Mouse (Mus musculus): ENCODE results near the gene Cnot11. TPM values are rescaled to one million over a fixed set of nuclear protein-coding genes. Genes with fewer than 3 reads are reported as not detected.

The Cnot11 gene
- total and polyA plus RNA-seq, 3 experiments = 41.2 to 117 (median 44.8) TPM

DNA sequence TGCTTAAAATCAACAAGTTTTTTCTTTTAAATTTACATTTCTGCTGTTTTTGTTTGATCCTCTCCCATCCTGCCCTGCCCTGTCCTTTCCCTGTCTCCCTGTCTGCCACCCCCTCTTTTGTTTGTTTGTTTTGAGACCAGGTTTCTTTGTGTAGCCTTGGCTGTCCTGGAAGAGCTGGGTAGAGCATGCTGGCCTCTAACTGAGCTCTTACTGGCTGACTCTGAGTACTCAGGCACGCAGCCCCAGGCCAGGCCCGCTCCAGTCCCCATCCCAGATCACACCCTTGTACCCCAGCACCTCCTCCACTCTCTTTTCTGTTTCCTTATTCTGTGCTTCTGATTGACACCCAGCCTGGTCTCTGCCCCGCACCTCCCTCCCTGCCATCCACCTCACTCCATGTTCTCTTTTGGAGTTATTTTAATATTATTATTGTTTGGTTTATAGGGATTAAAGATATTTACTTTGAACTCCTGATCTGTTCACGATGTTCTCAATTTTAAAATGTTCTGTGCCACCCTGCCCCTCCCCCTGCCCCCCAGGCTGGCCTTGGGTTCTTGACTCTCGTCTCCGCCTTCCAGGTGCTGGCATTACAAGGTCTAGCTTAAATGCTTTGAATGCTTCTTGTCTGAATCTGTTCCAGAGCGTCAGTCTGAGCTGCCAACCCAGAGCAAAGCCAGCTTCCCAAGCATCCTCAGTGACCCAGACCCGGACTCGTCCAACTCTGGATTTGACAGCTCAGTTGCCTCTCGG is 3.0 kb downstream of the Cnot11 start:
- DNase-seq (ENCODE audit: low spot score) = no peak
- Histone ChIP-seq H3K4me1 (ENCODE audit: insufficient read depth, low read depth, low read length) (peaks cover 33% of the 10 kb centered on the region), H3K27me3 (ENCODE audit: insufficient read depth, low read length) (no peaks in the 10 kb centered on the region), H3K9me3 (replicated peaks) (peaks cover 13% of the 10 kb centered on the region), H3K36me3 (replicated peaks) (peaks cover 53% of the 10 kb centered on the region), H3K4me3 (ENCODE audit: low read depth, low read length) (peak overlapping the region; percentile 33; the same call in 1 of the 2 replicates)
- TF ChIP-seq GATA1 (IDR thresholded peaks at IDR 0.05; ENCODE audit: borderline replicate concordance, low read length) = no peak
- no peak for TF ChIP-seq GATA2 (IDR thresholded peaks at IDR 0.05; ENCODE audit: borderline replicate concordance, low read depth, low read length)
- no peak for TF ChIP-seq TAL1 (conservative IDR thresholded peaks at IDR 0.05; ENCODE audit: low read depth, low read length)
- TF ChIP-seq POLR2AphosphoS5 (IDR thresholded peaks at IDR 0.05; ENCODE audit: insufficient replicate concordance, low read depth, low read length) = no peak
- no peak for TF ChIP-seq CTCF (IDR thresholded peaks at IDR 0.05; ENCODE audit: low read depth, low read length)
- no peak for ATAC-seq (ENCODE audit: extremely low read depth, insufficient number of reproducible peaks, low FRiP score, poor library complexity, severe bottlenecking)

- H3K4me1 ChIP-seq (ENCODE audit: insufficient read depth, low read depth, low read length) = peaks cover 18% of the 10 kb centered on the region
- H3K4me3 ChIP-seq (ENCODE audit: low read depth, low read length) = no peak overlapping the region
- ATAC-seq (ENCODE audit: extremely low read depth, insufficient number of reproducible peaks, low FRiP score, poor library complexity, severe bottlenecking) (no peak), DNase-seq (ENCODE audit: low spot score) (no peak)
- peaks cover 13% of the 10 kb centered on the region for H3K9me3 ChIP-seq (replicated peaks)
- no peak for TF ChIP-seq POLR2AphosphoS5 (IDR thresholded peaks at IDR 0.05; ENCODE audit: insufficient replicate concordance, low read depth, low read length)
- no peak for TF ChIP-seq GATA1 (IDR thresholded peaks at IDR 0.05; ENCODE audit: borderline replicate concordance, low read length)
- TF ChIP-seq TAL1 (conservative IDR thresholded peaks at IDR 0.05; ENCODE audit: low read depth, low read length) = no peak
- TF ChIP-seq GATA2 (IDR thresholded peaks at IDR 0.05; ENCODE audit: borderline replicate concordance, low read depth, low read length) = no peak
- TF ChIP-seq CTCF (IDR thresholded peaks at IDR 0.05; ENCODE audit: low read depth, low read length) = 0 out of 2 replicates have a peak, but pooled peaks have one; percentile 11
- H3K36me3 ChIP-seq (replicated peaks) = peaks cover 79% of the 10 kb centered on the region
- H3K27me3 ChIP-seq (ENCODE audit: insufficient read depth, low read length) = no peaks in the 10 kb centered on the region
Observed at GRCm38 (mm10) chr1:39540592-39540991, 5.8 kb downstream of the Cnot11 start.

GRCm38 (mm10) chr1:39545589-39545988 is 10.8 kb downstream of the Cnot11 start:
- DNase-seq (ENCODE audit: low spot score) (no peak), ATAC-seq (ENCODE audit: extremely low read depth, insufficient number of reproducible peaks, low FRiP score, poor library complexity, severe bottlenecking) (no peak)
- Histone ChIP-seq H3K4me3 (ENCODE audit: low read depth, low read length) (no peak overlapping the region), H3K9me3 (replicated peaks) (peaks cover 4% of the 10 kb centered on the region), H3K4me1 (ENCODE audit: insufficient read depth, low read depth, low read length) (peaks cover 4% of the 10 kb centered on the region), H3K36me3 (replicated peaks) (peaks cover 88% of the 10 kb centered on the region), H3K27me3 (ENCODE audit: insufficient read depth, low read length) (no peaks in the 10 kb centered on the region)
- no peak for TF ChIP-seq POLR2AphosphoS5 (IDR thresholded peaks at IDR 0.05; ENCODE audit: insufficient replicate concordance, low read depth, low read length)
- no peak for TF ChIP-seq GATA1 (IDR thresholded peaks at IDR 0.05; ENCODE audit: borderline replicate concordance, low read length)
- TF ChIP-seq CTCF (IDR thresholded peaks at IDR 0.05; ENCODE audit: low read depth, low read length) = no peak
- no peak for TF ChIP-seq GATA2 (IDR thresholded peaks at IDR 0.05; ENCODE audit: borderline replicate concordance, low read depth, low read length)
- TF ChIP-seq TAL1 (conservative IDR thresholded peaks at IDR 0.05; ENCODE audit: low read depth, low read length) = no peak

- Histone ChIP-seq H3K36me3 (replicated peaks) (peaks cover 86% of the 10 kb centered on the region), H3K27me3 (ENCODE audit: insufficient read depth, low read length) (no peaks in the 10 kb centered on the region)
Observed at GRCm38 (mm10) chr1:39546160-39546866, 11.5 kb downstream of the Cnot11 start.

DNA sequence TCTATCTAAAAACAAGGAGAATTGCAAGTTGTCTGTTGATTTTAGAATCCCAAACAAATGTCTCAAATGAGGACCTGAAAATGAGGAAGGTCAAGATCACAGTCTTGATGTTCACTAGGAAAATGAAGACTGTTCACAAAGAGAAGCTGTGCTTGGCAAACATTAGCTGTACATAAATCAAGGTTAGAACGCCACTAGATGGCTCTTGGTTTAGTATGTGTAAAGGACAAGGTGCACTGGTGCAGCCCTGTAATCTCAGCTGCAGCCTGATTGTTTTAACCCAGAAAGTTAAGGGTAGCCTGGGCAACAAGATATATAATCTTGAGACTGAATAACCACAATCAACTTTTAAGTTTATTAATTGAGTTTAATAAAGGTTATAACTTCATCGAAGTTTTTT is 12.4 kb downstream of the Cnot11 start:
- no peaks in the 10 kb centered on the region for H3K27me3 ChIP-seq (ENCODE audit: insufficient read depth, low read length)
- no peak for ATAC-seq (ENCODE audit: extremely low read depth, insufficient number of reproducible peaks, low FRiP score, poor library complexity, severe bottlenecking)
- no peak for TF ChIP-seq CTCF (IDR thresholded peaks at IDR 0.05; ENCODE audit: low read depth, low read length)
- TF ChIP-seq GATA2 (IDR thresholded peaks at IDR 0.05; ENCODE audit: borderline replicate concordance, low read depth, low read length) = no peak
- no peak for TF ChIP-seq TAL1 (conservative IDR thresholded peaks at IDR 0.05; ENCODE audit: low read depth, low read length)
- no peak for TF ChIP-seq POLR2AphosphoS5 (IDR thresholded peaks at IDR 0.05; ENCODE audit: insufficient replicate concordance, low read depth, low read length)
- TF ChIP-seq GATA1 (IDR thresholded peaks at IDR 0.05; ENCODE audit: borderline replicate concordance, low read length) = no peak
- H3K9me3 ChIP-seq (replicated peaks) = no peaks in the 10 kb centered on the region
- no peak overlapping the region for H3K4me3 ChIP-seq (ENCODE audit: low read depth, low read length)
- DNase-seq (ENCODE audit: low spot score) = no peak
- peaks cover 87% of the 10 kb centered on the region for H3K36me3 ChIP-seq (replicated peaks)
- H3K4me1 ChIP-seq (ENCODE audit: insufficient read depth, low read depth, low read length) = peaks cover 4% of the 10 kb centered on the region

More at GRCm38 (mm10) chr1:39546160-39546866, 11.5 kb downstream of the Cnot11 start:
- DNase-seq (ENCODE audit: low spot score) (no peak), ATAC-seq (ENCODE audit: extremely low read depth, insufficient number of reproducible peaks, low FRiP score, poor library complexity, severe bottlenecking) (no peak)
- peaks cover 4% of the 10 kb centered on the region for H3K4me1 ChIP-seq (ENCODE audit: insufficient read depth, low read depth, low read length)
- TF ChIP-seq CTCF (IDR thresholded peaks at IDR 0.05; ENCODE audit: low read depth, low read length) (no peak), GATA2 (IDR thresholded peaks at IDR 0.05; ENCODE audit: borderline replicate concordance, low read depth, low read length) (no peak), GATA1 (IDR thresholded peaks at IDR 0.05; ENCODE audit: borderline replicate concordance, low read length) (no peak), POLR2AphosphoS5 (IDR thresholded peaks at IDR 0.05; ENCODE audit: insufficient replicate concordance, low read depth, low read length) (no peak), TAL1 (conservative IDR thresholded peaks at IDR 0.05; ENCODE audit: low read depth, low read length) (no peak)
- H3K4me3 ChIP-seq (ENCODE audit: low read depth, low read length) = no peak overlapping the region
- H3K9me3 ChIP-seq (replicated peaks) = no peaks in the 10 kb centered on the region

GRCm38 (mm10) chr1:39549831-39550230 is 15.0 kb downstream of the Cnot11 start:
- Histone ChIP-seq H3K9me3 (replicated peaks) (no peaks in the 10 kb centered on the region), H3K27me3 (ENCODE audit: insufficient read depth, low read length) (no peaks in the 10 kb centered on the region), H3K4me3 (ENCODE audit: low read depth, low read length) (no peak overlapping the region), H3K36me3 (replicated peaks) (peaks cover 87% of the 10 kb centered on the region), H3K4me1 (ENCODE audit: insufficient read depth, low read depth, low read length) (peaks cover 4% of the 10 kb centered on the region)
- TF ChIP-seq TAL1 (conservative IDR thresholded peaks at IDR 0.05; ENCODE audit: low read depth, low read length) = no peak
- TF ChIP-seq POLR2AphosphoS5 (IDR thresholded peaks at IDR 0.05; ENCODE audit: insufficient replicate concordance, low read depth, low read length) = no peak
- no peak for TF ChIP-seq CTCF (IDR thresholded peaks at IDR 0.05; ENCODE audit: low read depth, low read length)
- TF ChIP-seq GATA1 (IDR thresholded peaks at IDR 0.05; ENCODE audit: borderline replicate concordance, low read length) = no peak
- TF ChIP-seq GATA2 (IDR thresholded peaks at IDR 0.05; ENCODE audit: borderline replicate concordance, low read depth, low read length) = no peak
- ATAC-seq (ENCODE audit: extremely low read depth, insufficient number of reproducible peaks, low FRiP score, poor library complexity, severe bottlenecking) (no peak), DNase-seq (ENCODE audit: low spot score) (no peak)

All from G1E (cell line).